Mouse (Mus musculus) embryonic facial prominence, embryonic 14.5 days (tissue): Measurements from ENCODE around the gene Anxa7. TPM values are rescaled to one million over a fixed set of nuclear protein-coding genes. Genes with fewer than 3 reads are reported as not detected.

Experiments
- ATAC-seq: fragments of 200-750 bp; cut with Nextera tagmentation; 2 replicates; pipeline ENCODE4 v1.8.0; 2017; ENCODE audit warnings: low read depth, moderate number of reproducible peaks, moderate TSS enrichment
- DNase-seq: peaks from one replicate; pipeline ENCODE4 v3.0.0-alpha.2; 2015; ENCODE audit warnings: low spot score
- H3K27ac ChIP-seq: fragments of 300-500 bp; sonication (generic); replicated peaks from 2 replicates; pipeline ENCODE4 v1.5.1; 2014; ENCODE audit warnings: low read depth, mild to moderate bottlenecking, low read length, moderate library complexity
- H3K27me3 ChIP-seq: fragments of 300-500 bp; sonication (generic); replicated peaks from 2 replicates; pipeline ENCODE4 v1.6.1; 2014; ENCODE audit warnings: low read length; ENCODE audit not compliant: control insufficient read depth, insufficient read depth
- H3K36me3 ChIP-seq: fragments of 300-500 bp; sonication (generic); 2 replicates; pipeline ENCODE4 v1.6.1; 2014; ENCODE audit warnings: low read length, mixed read lengths; ENCODE audit not compliant: control insufficient read depth, insufficient read depth
- H3K4me1 ChIP-seq: fragments of 300-500 bp; sonication (generic); 2 replicates; pipeline ENCODE4 v1.6.1; 2014; ENCODE audit warnings: antibody characterized with exemption, low read length; ENCODE audit not compliant: control insufficient read depth, insufficient read depth
- H3K4me2 ChIP-seq: fragments of 300-500 bp; sonication (generic); 2 replicates; pipeline ENCODE4 v1.6.1; 2014; ENCODE audit warnings: low read depth, mild to moderate bottlenecking, low read length, moderate library complexity, mixed read lengths
- H3K4me3 ChIP-seq: fragments of 300-500 bp; sonication (generic); 2 replicates; pipeline ENCODE4 v1.5.1; 2014; ENCODE audit warnings: low read depth, mild to moderate bottlenecking, low read length
- H3K9ac ChIP-seq: fragments of 300-500 bp; sonication (generic); 2 replicates; pipeline ENCODE4 v1.6.1; 2014; ENCODE audit warnings: low read depth, mild to moderate bottlenecking, low read length, moderate library complexity, mixed read lengths
- H3K9me3 ChIP-seq: fragments of 300-500 bp; sonication (generic); 2 replicates; pipeline ENCODE4 v1.6.1; 2016; ENCODE audit warnings: low read length; ENCODE audit not compliant: control insufficient read depth
- WGBS: fragments of 180-500 bp; shearing (Covaris S2); extraction: QIAGEN DNeasy Blood & Tissue Kit; methylation state at CpG from one replicate; pipeline ENCODE4 v1.1.7; 2014; 5-methylcytosine and 5-hydroxymethylcytosine counted together
- polyA plus RNA-seq: library from polyadenylated mRNA; unstranded; fragments of >200 nt; fragmentation: Nextera tagmentation; extraction: Ambion mirVana; gene quantifications from 2 replicates; pipeline ENCODE4 v1.2.1, GENCODE M21; 2014

Gene Anxa7
- polyA plus RNA-seq, 1 experiment from 2014 or later = 47.5 TPM

GRCm38 (mm10) chr14:20482051-20482751 is 2.3 kb upstream of the Anxa7 start:
- peaks cover 23% of the 10 kb centered on the region for H3K36me3 ChIP-seq
- ATAC-seq = no peak

DNA sequence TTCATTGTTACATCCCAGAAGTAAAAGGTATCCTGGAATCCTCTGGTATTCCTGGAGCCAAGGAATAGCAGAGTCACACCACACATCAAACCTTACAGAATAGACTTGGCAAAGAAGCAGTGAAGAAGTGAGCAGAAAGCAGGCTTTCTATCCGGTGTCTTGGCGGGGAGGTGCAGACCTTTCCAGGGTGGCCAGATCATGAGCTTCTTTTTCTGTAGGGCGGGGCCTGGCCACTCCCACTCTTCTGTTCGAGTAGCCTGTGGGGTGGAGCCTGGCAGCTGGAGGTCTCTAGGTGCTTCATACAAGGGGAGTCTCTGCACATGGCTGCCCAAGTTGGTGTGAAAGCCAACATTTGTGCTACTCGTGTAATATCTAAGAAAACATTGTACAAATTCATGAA is 1.3 kb upstream of the Anxa7 start:
- Histone ChIP-seq H3K4me1 (peaks cover 10% of the 10 kb centered on the region), H3K9me3 (no peaks in the 10 kb centered on the region), H3K27ac (no peak overlapping the region), H3K9ac (no peak overlapping the region), H3K4me2 (no peak overlapping the region), H3K27me3 (no peaks in the 10 kb centered on the region), H3K36me3 (peaks cover 17% of the 10 kb centered on the region), H3K4me3 (no peak overlapping the region)
- DNase-seq (no peak), ATAC-seq (no peak)
- whole genome bisulfite sequencing = 32% methylated on average over 5 of the region's 5 CpGs

More at GRCm38 (mm10) chr14:20482051-20482751, 2.3 kb upstream of the Anxa7 start:
- Histone ChIP-seq H3K4me3 (no peak overlapping the region), H3K4me2 (no peak overlapping the region), H3K27me3 (no peaks in the 10 kb centered on the region), H3K9ac (no peak overlapping the region), H3K27ac (no peak overlapping the region), H3K4me1 (peaks cover 10% of the 10 kb centered on the region), H3K9me3 (no peaks in the 10 kb centered on the region)
- WGBS = 85% methylated on average over 7 of the region's 7 CpGs
- DNase-seq = no peak

GRCm38 (mm10) chr14:20480195-20480579 is 254 bp upstream of the Anxa7 start:
- no peaks in the 10 kb centered on the region for H3K27me3 ChIP-seq
- peak overlapping the region; percentile 78; the same call in 1 of the 2 replicates for H3K9ac ChIP-seq
- peaks cover 10% of the 10 kb centered on the region for H3K4me1 ChIP-seq
- DNase-seq = no peak
- H3K4me3 ChIP-seq = peak overlapping the region; percentile 71
- peaks cover 14% of the 10 kb centered on the region for H3K36me3 ChIP-seq
- no peaks in the 10 kb centered on the region for H3K9me3 ChIP-seq
- H3K27ac ChIP-seq = no peak overlapping the region
- no peak; the same call in 1 of the 2 replicates for ATAC-seq
- 38% methylated on average over 1 of the region's 1 CpGs for WGBS
- peak overlapping the region; percentile 78 for H3K4me2 ChIP-seq

DNA sequence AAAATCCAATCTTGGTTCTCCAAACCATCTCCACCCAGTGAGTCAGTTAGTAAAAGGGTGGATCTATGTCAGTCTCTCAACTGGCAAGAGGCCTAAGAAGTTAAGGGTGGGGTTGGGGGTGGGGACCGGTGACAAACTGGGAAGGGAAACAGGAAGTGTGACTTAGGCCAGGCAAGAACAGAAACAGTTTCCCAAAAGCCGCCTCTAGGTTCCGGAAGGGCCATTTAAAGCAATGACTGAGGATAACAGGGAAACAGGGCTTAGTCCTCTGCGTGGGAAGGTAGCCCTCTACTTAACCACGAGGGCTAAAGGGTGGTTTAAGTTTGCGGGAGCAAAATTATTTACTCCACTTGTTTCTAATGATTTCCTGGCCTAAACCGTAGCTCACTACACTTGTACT is 1.1 kb downstream of the Anxa7 start:
- Histone ChIP-seq H3K36me3 (0 out of 2 replicates have a peak, but pooled peaks cover 2% of the 10 kb centered on the region), H3K27ac (peak overlapping the region; percentile 78; the same call in 1 of the 2 replicates), H3K9me3 (no peaks in the 10 kb centered on the region), H3K27me3 (no peaks in the 10 kb centered on the region), H3K4me2 (peak overlapping the region; percentile 78), H3K9ac (peak overlapping the region; percentile 78), H3K4me1 (peaks cover 10% of the 10 kb centered on the region), H3K4me3 (peak overlapping the region; percentile 71)
- 14% methylated on average over 7 of the region's 7 CpGs for WGBS
- DNase-seq = peak; percentile 63
- no peak for ATAC-seq

DNA sequence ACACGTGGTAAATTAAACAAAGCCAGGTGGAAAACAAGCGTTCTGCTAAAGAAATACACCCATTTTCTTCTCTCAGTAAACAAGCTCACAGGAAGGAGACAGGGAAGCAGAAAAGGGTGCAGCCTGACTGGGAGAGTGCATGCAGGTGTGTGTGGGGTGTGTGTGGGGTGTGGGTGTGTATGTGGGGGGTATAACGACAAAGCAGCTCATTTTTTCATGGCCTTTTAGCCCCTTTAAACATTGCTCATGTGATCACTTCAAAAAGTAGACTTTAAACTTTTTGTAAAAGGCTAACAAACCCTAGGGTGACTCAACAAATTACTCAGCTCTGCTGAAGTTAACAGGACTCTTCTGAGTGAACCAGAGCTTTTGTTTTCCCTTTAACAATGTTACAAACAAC is 1.5 kb downstream of the Anxa7 start:
- H3K9ac ChIP-seq = peak overlapping the region; percentile 78; the same call in 1 of the 2 replicates
- no peak overlapping the region for H3K27ac ChIP-seq
- H3K36me3 ChIP-seq = no peaks in the 10 kb centered on the region
- no peaks in the 10 kb centered on the region for H3K27me3 ChIP-seq
- peaks cover 10% of the 10 kb centered on the region for H3K4me1 ChIP-seq
- H3K4me3 ChIP-seq = peak overlapping the region; percentile 71
- 39% methylated on average over 3 of the region's 3 CpGs for WGBS
- H3K9me3 ChIP-seq = no peaks in the 10 kb centered on the region
- ATAC-seq (no peak), DNase-seq (no peak)
- H3K4me2 ChIP-seq = peak overlapping the region; percentile 78

GRCm38 (mm10) chr14:20477261-20478025 is 2.5 kb downstream of the Anxa7 start:
- Histone ChIP-seq H3K9ac (no peak overlapping the region), H3K4me1 (peaks cover 10% of the 10 kb centered on the region), H3K27me3 (no peaks in the 10 kb centered on the region), H3K9me3 (no peaks in the 10 kb centered on the region), H3K36me3 (no peaks in the 10 kb centered on the region), H3K4me3 (no peak overlapping the region), H3K4me2 (peak overlapping the region; percentile 25), H3K27ac (no peak overlapping the region)
- DNase-seq (peak; percentile 21), ATAC-seq (no peak)
- WGBS = 28% methylated on average over 4 of the region's 4 CpGs

DNA sequence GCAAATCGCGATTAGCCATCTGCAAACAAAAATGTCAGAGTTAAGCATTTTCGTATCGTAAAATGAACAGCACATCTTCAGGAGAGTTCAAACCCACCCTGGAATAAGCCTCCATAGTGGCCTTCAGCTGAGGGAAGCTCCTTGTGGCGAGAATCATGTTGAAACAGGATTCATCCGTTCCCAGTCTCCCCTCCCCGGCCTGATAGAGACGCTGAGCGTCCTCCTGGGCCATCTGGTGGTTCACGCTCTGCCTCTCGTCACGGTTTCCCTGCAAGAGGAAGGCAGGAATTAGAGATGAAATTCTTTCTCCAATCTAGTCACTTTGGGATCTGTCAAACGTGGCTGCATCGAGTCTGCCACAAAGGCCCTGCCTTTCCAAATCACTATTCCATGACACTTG is 19.7 kb downstream of the Anxa7 start:
- WGBS = 63% methylated on average over 14 of the region's 14 CpGs
- Histone ChIP-seq H3K9ac (no peak overlapping the region), H3K27me3 (no peaks in the 10 kb centered on the region), H3K27ac (no peak overlapping the region), H3K4me3 (no peak overlapping the region), H3K36me3 (peaks cover 80% of the 10 kb centered on the region), H3K9me3 (no peaks in the 10 kb centered on the region), H3K4me1 (no peaks in the 10 kb centered on the region), H3K4me2 (no peak overlapping the region)
- DNase-seq (no peak), ATAC-seq (no peak)

- ATAC-seq = no peak
- no peak overlapping the region for H3K4me2 ChIP-seq
- H3K27ac ChIP-seq = no peak overlapping the region
- 93% methylated on average over 9 of the region's 9 CpGs for WGBS
- H3K9ac ChIP-seq = no peak overlapping the region
- peaks cover 64% of the 10 kb centered on the region for H3K36me3 ChIP-seq
- H3K4me1 ChIP-seq = no peaks in the 10 kb centered on the region
- no peak overlapping the region for H3K4me3 ChIP-seq
- no peaks in the 10 kb centered on the region for H3K9me3 ChIP-seq
- no peaks in the 10 kb centered on the region for H3K27me3 ChIP-seq
- DNase-seq = no peak
These were observed 21.6 kb downstream of the Anxa7 start for GRCm38 (mm10) chr14:20458378-20458777.
